24 mouse cellular contexts compared by ENCODE assay signal in the genomic region with DNA sequence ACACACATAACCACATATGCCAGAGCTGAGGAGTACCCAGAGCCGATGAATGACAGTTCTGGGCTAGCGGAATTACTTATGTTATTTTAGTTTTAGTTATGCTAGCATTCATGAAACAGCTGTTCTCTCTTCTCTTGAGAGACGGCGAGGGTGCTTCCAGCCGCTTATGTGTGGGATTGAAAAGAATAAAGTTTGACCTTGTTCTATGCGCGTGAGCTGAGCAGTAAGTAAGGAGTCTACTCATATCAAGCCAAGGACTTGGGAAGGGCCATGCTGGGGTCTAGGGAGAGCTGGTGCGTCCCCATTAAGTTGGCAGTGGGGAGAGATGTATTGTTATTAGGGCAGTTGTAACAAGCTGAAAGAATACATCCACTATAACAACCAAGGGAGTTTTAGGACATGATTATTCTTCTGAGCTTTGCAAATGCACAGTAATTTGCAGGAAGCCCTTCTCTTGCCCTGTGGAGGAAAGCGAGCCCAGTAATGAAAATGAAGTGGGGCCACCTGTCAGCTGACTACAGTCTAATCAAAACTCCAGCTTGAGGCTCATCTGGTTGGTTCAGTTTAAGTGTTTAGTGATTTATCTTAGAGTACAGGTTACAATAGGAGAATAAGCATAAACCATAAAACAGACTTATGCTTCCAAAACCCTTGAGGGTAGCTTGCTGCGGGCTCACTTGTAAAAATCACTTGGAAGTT. TPM values are rescaled to one million over a fixed set of nuclear protein-coding genes. Genes with fewer than 3 reads are reported as not detected.
A peak's percentile ranks its signal among the peaks of the same experiment; 100 is the strongest.
DNase-seq lines count a peak whose midpoint lies in the region; ATAC-seq and TF ChIP-seq lines count a peak whose summit lies in the region.
"Had no signal": no experiment of that assay in that cellular context is flagged by ENCODE, and none has a peak within 500 bp of the region (broad histone marks: within the 10 kb centered on the region; RNA-seq: fewer than 3 reads in every experiment).

No protein-coding gene starts in this region.

- H3K27me3 ChIP-seq in forebrain, embryonic 13.5 days = no peaks in the 10 kb centered on the region
- H3K27me3 ChIP-seq in forebrain, embryonic 11.5 days (ENCODE audit: control insufficient read depth, insufficient read depth, low read length) = no peaks in the 10 kb centered on the region
- no peaks in the 10 kb centered on the region for H3K27me3 ChIP-seq in CH12.LX (replicated peaks)
- H3K27me3 ChIP-seq: embryonic facial prominence, embryonic 15.5 days; hindbrain, embryonic 15.5 days; limb, embryonic 12.5 days; liver, embryonic 15.5 days; midbrain, embryonic 12.5 days; stomach, embryonic 15.5 days had no signal

- intact Hi-C loops in heart, postnatal 25 days (cut with DNase I) = no loop called here

- ATAC-seq in forebrain, embryonic 13.5 days = 0 out of 2 replicates have a peak, but pooled peaks have one; percentile 43
- no peak for ATAC-seq in forebrain, embryonic 11.5 days (replicated peaks; ENCODE audit: low FRiP score)
- 0 out of 2 replicates have a peak, but pooled peaks have one; percentile 7 for ATAC-seq in megakaryocyte-erythroid progenitor cell, adult 5-6 weeks (replicated peaks; ENCODE audit: low FRiP score, low TSS enrichment, poor library complexity, severe bottlenecking)

- TF ChIP-seq RAD21 in CH12.LX (IDR thresholded peaks at IDR 0.05; ENCODE audit: low read depth, low read length) = no peak

- no peaks in the 10 kb centered on the region for H3K36me3 ChIP-seq in forebrain, embryonic 13.5 days (ENCODE audit: poor library complexity, severe bottlenecking)
- H3K36me3 ChIP-seq in forebrain, embryonic 11.5 days (ENCODE audit: control insufficient read depth, insufficient read depth, low read length) = no peaks in the 10 kb centered on the region
- peaks cover 28 to 45% of the 10 kb centered on the region in 2 experiments for H3K36me3 ChIP-seq in CH12.LX (replicated peaks in 1 of 2; ENCODE audit: control insufficient read depth in 1 of 2, insufficient read depth in 1 of 2, low read length in 1 of 2)
- H3K36me3 ChIP-seq: embryonic facial prominence, embryonic 15.5 days; hindbrain, embryonic 15.5 days; limb, embryonic 12.5 days; liver, embryonic 15.5 days; midbrain, embryonic 12.5 days; stomach, embryonic 15.5 days had no signal

- H3K79me2 ChIP-seq in CH12.LX (replicated peaks; ENCODE audit: control insufficient read depth, extremely low read depth, insufficient read depth, poor library complexity, severe bottlenecking) = peaks cover 45% of the 10 kb centered on the region

- H3K27ac ChIP-seq in forebrain, embryonic 13.5 days = no peak overlapping the region
- no peak overlapping the region for H3K27ac ChIP-seq in forebrain, embryonic 11.5 days (ENCODE audit: low read depth, low read length)
- H3K27ac ChIP-seq in CH12.LX (ENCODE audit: insufficient read depth, low read depth) = peak overlapping the region; percentile 49; the same call in 1 of the 2 replicates
- H3K27ac ChIP-seq: embryonic facial prominence, embryonic 15.5 days; hindbrain, embryonic 15.5 days; layer of hippocampus, adult 2 months; left cerebral cortex, adult 2 months; limb, embryonic 12.5 days; liver, embryonic 15.5 days; midbrain, embryonic 12.5 days; stomach, embryonic 15.5 days had no signal

- 0 out of 2 replicates have a peak, but pooled peaks cover 3% of the 10 kb centered on the region for H3K4me1 ChIP-seq in forebrain, embryonic 13.5 days
- H3K4me1 ChIP-seq in forebrain, embryonic 11.5 days (replicated peaks; ENCODE audit: control insufficient read depth, insufficient read depth, low read length) = no peaks in the 10 kb centered on the region
- peaks cover 17 to 93% of the 10 kb centered on the region in 2 experiments for H3K4me1 ChIP-seq in CH12.LX (ENCODE audit: control insufficient read depth in 1 of 2, insufficient read depth in 2 of 2)
- H3K4me1 ChIP-seq: hindbrain, embryonic 15.5 days; midbrain, embryonic 12.5 days; stomach, embryonic 15.5 days had no signal

- H3K4me2 ChIP-seq in forebrain, embryonic 13.5 days = no peak overlapping the region
- no peak overlapping the region for H3K4me2 ChIP-seq in forebrain, embryonic 11.5 days (ENCODE audit: low read depth, low read length, severe bottlenecking)
- peak overlapping the region; percentile 5; the same call in 1 of the 2 replicates for H3K4me2 ChIP-seq in CH12.LX (ENCODE audit: insufficient read depth, low read depth, poor library complexity, severe bottlenecking)
- H3K4me2 ChIP-seq: embryonic facial prominence, embryonic 15.5 days; heart, embryonic 11.5 days; hindbrain, embryonic 15.5 days; limb, embryonic 12.5 days; liver, embryonic 15.5 days; lung, embryonic 14.5 days; midbrain, embryonic 12.5 days; stomach, embryonic 15.5 days had no signal

- in situ Hi-C loops in CH12.LX (cut with MboI; ENCODE audit: low pct_ligation_motif_present, low pct_unique_long_range_greater_than_20kb, low sequenced_read_pairs) = no loop called here

- H3K9ac ChIP-seq in forebrain, embryonic 13.5 days = no peak overlapping the region
- no peak overlapping the region for H3K9ac ChIP-seq in forebrain, embryonic 11.5 days (ENCODE audit: low read length)
- peak overlapping the region; percentile 28; the same call in 1 of the 2 replicates for H3K9ac ChIP-seq in CH12.LX (ENCODE audit: insufficient read depth, low read depth)
- H3K9ac ChIP-seq: embryonic facial prominence, embryonic 15.5 days; hindbrain, embryonic 15.5 days; limb, embryonic 12.5 days; liver, embryonic 15.5 days; lung, embryonic 14.5 days; midbrain, embryonic 12.5 days; stomach, embryonic 15.5 days had no signal

- no peaks in the 10 kb centered on the region for H3K9me3 ChIP-seq in forebrain, embryonic 13.5 days (replicated peaks)
- no peaks in the 10 kb centered on the region for H3K9me3 ChIP-seq in forebrain, embryonic 11.5 days (ENCODE audit: control insufficient read depth, low read length)
- peaks cover 3% of the 10 kb centered on the region for H3K9me3 ChIP-seq in CH12.LX (replicated peaks; ENCODE audit: low read length)
- H3K9me3 ChIP-seq: embryonic facial prominence, embryonic 15.5 days; hindbrain, embryonic 15.5 days; limb, embryonic 12.5 days; liver, embryonic 15.5 days; midbrain, embryonic 12.5 days; stomach, embryonic 15.5 days had no signal

- no peak overlapping the region for H3K4me3 ChIP-seq in forebrain, embryonic 13.5 days
- no peak overlapping the region for H3K4me3 ChIP-seq in forebrain, embryonic 11.5 days (ENCODE audit: low read depth, low read length)
- no peak overlapping the region for H3K4me3 ChIP-seq in CH12.LX (replicated peaks in 1 of 3; ENCODE audit: low read depth in 2 of 3, low read length in 2 of 3, poor library complexity in 1 of 3)
- H3K4me3 ChIP-seq: embryonic facial prominence, embryonic 15.5 days; hindbrain, embryonic 15.5 days; layer of hippocampus, adult 2 months; left cerebral cortex, adult 2 months; limb, embryonic 12.5 days; liver, embryonic 15.5 days; midbrain, embryonic 12.5 days; stomach, embryonic 15.5 days had no signal

- no peak for TF ChIP-seq POLR2A in CH12.LX (IDR thresholded peaks at IDR 0.05; ENCODE audit: low read depth, low read length)

- WGBS in forebrain, embryonic 13.5 days = 81% methylated on average over 10 of the region's 10 CpGs
- WGBS in forebrain, embryonic 11.5 days = 87% methylated on average over 10 of the region's 10 CpGs

- TF ChIP-seq EP300 in CH12.LX (IDR thresholded peaks at IDR 0.05; ENCODE audit: low read length) = no peak

- DNase-seq in forebrain, embryonic 11.5 days (ENCODE audit: low spot score) = no peak
- peak; percentile 72 for DNase-seq in heart, adult 11 months
- DNase-seq in heart, postnatal 25 days (ENCODE audit: low spot score) = no peak
- DNase-seq in CH12.LX (ENCODE audit: extremely low read depth) = no peak
- no peak for DNase-seq in urinary bladder, postnatal 10 days (ENCODE audit: low spot score)
- DNase-seq: adrenal gland, postnatal 14 days; cerebellum, adult 18-20 months; cerebellum, postnatal 10 days; gastrocnemius, postnatal 10 days; kidney, adult 18-20 months; kidney, postnatal 36 days; lung, embryonic 14.5 days; right cerebral cortex, postnatal 25 days had no signal

- no peak for TF ChIP-seq CTCF in CH12.LX (conservative IDR thresholded peaks at IDR 0.05 in 1 of 2, IDR thresholded peaks at IDR 0.05 in 1 of 2; ENCODE audit: low read depth in 2 of 2, low read length in 2 of 2)

- dilution Hi-C loops in CH12.LX (cut with MboI; ENCODE audit: extremely low pct_ligation_motif_present, extremely low pct_unique_long_range_greater_than_20kb, low sequenced_read_pairs) = no loop called here

TF ChIP-seq in CH12.LX, 34 proteins besides CTCF, POLR2A, EP300 and RAD21:
- TF ChIP-seq SIN3A (IDR thresholded peaks at IDR 0.05; ENCODE audit: low read length) (no peak), KAT2A (IDR thresholded peaks at IDR 0.05; ENCODE audit: insufficient replicate concordance, low read length) (no peak), CHD2 (IDR thresholded peaks at IDR 0.05; ENCODE audit: low read length) (no peak), PAX5 (IDR thresholded peaks at IDR 0.05; ENCODE audit: low read length) (no peak), ZKSCAN1 (IDR thresholded peaks at IDR 0.05; ENCODE audit: borderline replicate concordance, low read depth, low read length) (no peak), E2F4 (IDR thresholded peaks at IDR 0.05; ENCODE audit: insufficient replicate concordance, low read depth, low read length) (no peak)

RNA-seq across cellular contexts. Expression of gene Fam133b, which starts 32.4 kb away (rescaled TPM):
- 39.0 and 40.6 TPM in 2 replicates for polyA plus RNA-seq in forebrain, embryonic 13.5 days (2015; fragmentation: Nextera tagmentation; extraction: Ambion mirVana)
- 37.9 and 43.7 TPM in 2 replicates for polyA plus RNA-seq in forebrain, embryonic 11.5 days (2014; fragmentation: Nextera tagmentation; extraction: Ambion mirVana)
- total RNA-seq in heart, postnatal 25 days (2021) = 10 to 100 TPM; 11.5 to 12.9 TPM
- total RNA-seq in CH12.LX (2012; rRNA removed) (23.2 and 31.2 TPM in 2 replicates), CH12.LX (2014; rRNA removed) (55.9 and 63.0 TPM in 2 replicates)
- polyA plus RNA-seq in CH12.LX (2012; ENCODE audit: insufficient read length, low read depth) = 66.1 and 70.8 TPM in 2 replicates
- 63.1 and 67.0 TPM in 2 replicates for total RNA-seq in megakaryocyte-erythroid progenitor cell, adult 5-6 weeks (2014; fragmentation: Nextera tagmentation)
- total RNA-seq in megakaryocyte-erythroid progenitor cell, adult 5-6 weeks (2017) = 91.9 and 134 TPM in 2 replicates
